Mouse (Mus musculus) neural tube, embryonic 13.5 days (tissue): ENCODE measurements at regions not wholly inside any gene's neighbourhood (a gene's known extent, or its start where the extent isn't known, plus 50 kb on each side); places are given as distances from the start of the nearest gene placed in this dataset.

ENCODE experiments used
- ATAC-seq: fragments of 200-750 bp; cut with Nextera tagmentation; 2 replicates; pipeline ENCODE4 v1.8.0; 2017; ENCODE audit warnings: low read depth, mild to moderate bottlenecking, moderate TSS enrichment, moderate library complexity
- H3K27ac ChIP-seq: fragments of 300-500 bp; sonication (generic); replicated peaks from 2 replicates; pipeline ENCODE4 v1.5.1; 2015; ENCODE audit warnings: moderate library complexity, mild to moderate bottlenecking, inconsistent platforms
- H3K27me3 ChIP-seq: fragments of 300-500 bp; sonication (generic); 2 replicates; pipeline ENCODE4 v1.6.1; 2015; ENCODE audit warnings: mild to moderate bottlenecking, inconsistent platforms
- H3K36me3 ChIP-seq: fragments of 300-500 bp; sonication (generic); 2 replicates; pipeline ENCODE4 v1.6.1; 2015; ENCODE audit warnings: mild to moderate bottlenecking, inconsistent platforms
- H3K4me1 ChIP-seq: fragments of 300-500 bp; sonication (generic); replicated peaks from 2 replicates; pipeline ENCODE4 v1.6.1; 2015; ENCODE audit warnings: inconsistent platforms
- H3K4me2 ChIP-seq: fragments of 300-500 bp; sonication (generic); 2 replicates; pipeline ENCODE4 v1.6.1; 2015; ENCODE audit warnings: inconsistent platforms, mild to moderate bottlenecking, moderate library complexity
- H3K4me3 ChIP-seq: fragments of 300-500 bp; sonication (generic); 2 replicates; pipeline ENCODE4 v1.5.1; 2015; ENCODE audit warnings: mild to moderate bottlenecking, inconsistent platforms
- H3K9ac ChIP-seq: fragments of 300-500 bp; sonication (generic); 2 replicates; pipeline ENCODE4 v1.6.1; 2015; ENCODE audit warnings: moderate library complexity, mild to moderate bottlenecking, inconsistent platforms
- H3K9me3 ChIP-seq: fragments of 300-500 bp; sonication (generic); 2 replicates; pipeline ENCODE4 v1.6.1; 2016; ENCODE audit warnings: inconsistent platforms
- WGBS: fragments of 180-500 bp; shearing (Covaris S2); methylation state at CpG from one replicate; pipeline ENCODE4 v1.1.7; 2015; 5-methylcytosine and 5-hydroxymethylcytosine counted together

- Histone ChIP-seq H3K9ac (no peak overlapping the region), H3K4me1 (peaks cover 7% of the 10 kb centered on the region; the same call in 1 of the 2 replicates), H3K27ac (0 out of 2 replicates have a peak overlapping the region, but pooled peaks have one; percentile 54), H3K4me3 (no peak overlapping the region), H3K27me3 (no peaks in the 10 kb centered on the region), H3K36me3 (no peaks in the 10 kb centered on the region), H3K9me3 (no peaks in the 10 kb centered on the region), H3K4me2 (no peak overlapping the region)
- ATAC-seq = no peak
- 70% methylated on average over 4 of the region's 4 CpGs for WGBS
These were observed 66.9 kb upstream of the Lhcgr start for GRCm38 (mm10) chr17:88858666-88859065.

GRCm38 (mm10) chr17:88847255-88847654 is 55.5 kb upstream of the Lhcgr start:
- no peaks in the 10 kb centered on the region for H3K9me3 ChIP-seq
- no peak overlapping the region for H3K27ac ChIP-seq
- ATAC-seq = no peak
- H3K36me3 ChIP-seq = no peaks in the 10 kb centered on the region
- H3K9ac ChIP-seq = no peak overlapping the region
- H3K4me2 ChIP-seq = no peak overlapping the region
- H3K27me3 ChIP-seq = no peaks in the 10 kb centered on the region
- WGBS = 74% methylated on average over 2 of the region's 2 CpGs
- no peaks in the 10 kb centered on the region for H3K4me1 ChIP-seq
- H3K4me3 ChIP-seq = no peak overlapping the region

DNA sequence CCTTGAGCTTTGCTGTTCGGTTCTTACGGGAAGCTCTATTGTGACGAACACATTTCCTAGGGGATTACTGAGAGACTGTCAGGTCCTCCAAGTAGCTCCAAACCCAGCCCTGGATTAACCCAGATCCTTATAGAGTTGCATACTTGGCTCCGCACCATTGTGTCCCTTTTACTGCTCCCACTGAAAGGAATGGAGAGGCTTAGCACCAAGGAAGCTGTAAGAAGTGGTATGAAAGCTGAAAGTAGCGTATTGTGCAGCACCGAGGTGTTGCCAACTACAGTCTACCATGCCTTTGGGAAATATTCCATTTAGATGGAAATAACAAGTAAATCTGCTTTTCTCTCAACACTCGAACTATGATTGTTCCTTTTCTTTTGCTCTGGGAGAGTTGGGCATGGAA is 53.5 kb upstream of the Lhcgr start:
- no peaks in the 10 kb centered on the region for H3K36me3 ChIP-seq
- no peak overlapping the region for H3K4me3 ChIP-seq
- H3K9ac ChIP-seq = no peak overlapping the region
- H3K4me1 ChIP-seq = no peaks in the 10 kb centered on the region
- no peaks in the 10 kb centered on the region for H3K27me3 ChIP-seq
- H3K9me3 ChIP-seq = no peaks in the 10 kb centered on the region
- no peak overlapping the region for H3K27ac ChIP-seq
- 92% methylated on average over 7 of the region's 7 CpGs for WGBS
- no peak for ATAC-seq
- H3K4me2 ChIP-seq = no peak overlapping the region
